Mouse (Mus musculus): ENCODE data around the gene Rbm6. TPM values are rescaled to one million over a fixed set of nuclear protein-coding genes. Genes with fewer than 3 reads are reported as not detected.

Rbm6 gene
- 10 to 100 TPM; 34.6 to 38.3 TPM for total RNA-seq (2021)

GRCm38 (mm10) chr9:107873137-107873536 lies at the start of gene Rbm6:
Gene Rbm6, minus strand, starts transcription at chr9:107873237.
- DNase-seq, result no peak
- intact Hi-C loops (cut with DNase I), result no loop called here

GRCm38 (mm10) chr9:107919441-107919840 lies 46.4 kb upstream of the Rbm6 start:
- intact Hi-C loops (cut with DNase I), result no loop called here
- DNase-seq, result no peak

DNA sequence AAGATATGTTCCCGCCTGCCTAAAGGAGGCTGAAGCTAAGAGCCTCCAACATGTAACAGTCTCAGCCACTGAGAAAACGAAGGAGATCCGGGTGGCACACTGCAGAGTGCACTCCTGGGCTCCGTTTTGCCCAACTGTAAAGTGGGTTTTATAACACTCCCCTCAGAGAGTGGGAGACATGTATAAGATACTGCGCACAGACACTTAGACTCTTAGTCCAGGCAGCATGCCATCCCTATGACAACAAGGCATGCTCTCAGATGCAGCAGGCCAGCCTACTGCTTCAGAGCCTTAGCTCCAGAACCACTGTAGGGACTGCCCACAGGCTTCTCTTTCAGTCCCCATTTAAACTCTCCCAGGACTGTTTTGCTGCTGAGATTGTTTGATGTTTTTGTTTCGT lies 45.8 kb upstream of the Rbm6 start:
- intact Hi-C loops (cut with DNase I), result no loop called here
- no peak for DNase-seq

- intact Hi-C loops (cut with DNase I), result no loop called here
- DNase-seq, result no peak
Observed at GRCm38 (mm10) chr9:107917895-107918608, 45.0 kb upstream of the Rbm6 start.

GRCm38 (mm10) chr9:107914764-107915420 lies 41.9 kb upstream of the Rbm6 start:
- intact Hi-C loops (cut with DNase I), result no loop called here

DNA sequence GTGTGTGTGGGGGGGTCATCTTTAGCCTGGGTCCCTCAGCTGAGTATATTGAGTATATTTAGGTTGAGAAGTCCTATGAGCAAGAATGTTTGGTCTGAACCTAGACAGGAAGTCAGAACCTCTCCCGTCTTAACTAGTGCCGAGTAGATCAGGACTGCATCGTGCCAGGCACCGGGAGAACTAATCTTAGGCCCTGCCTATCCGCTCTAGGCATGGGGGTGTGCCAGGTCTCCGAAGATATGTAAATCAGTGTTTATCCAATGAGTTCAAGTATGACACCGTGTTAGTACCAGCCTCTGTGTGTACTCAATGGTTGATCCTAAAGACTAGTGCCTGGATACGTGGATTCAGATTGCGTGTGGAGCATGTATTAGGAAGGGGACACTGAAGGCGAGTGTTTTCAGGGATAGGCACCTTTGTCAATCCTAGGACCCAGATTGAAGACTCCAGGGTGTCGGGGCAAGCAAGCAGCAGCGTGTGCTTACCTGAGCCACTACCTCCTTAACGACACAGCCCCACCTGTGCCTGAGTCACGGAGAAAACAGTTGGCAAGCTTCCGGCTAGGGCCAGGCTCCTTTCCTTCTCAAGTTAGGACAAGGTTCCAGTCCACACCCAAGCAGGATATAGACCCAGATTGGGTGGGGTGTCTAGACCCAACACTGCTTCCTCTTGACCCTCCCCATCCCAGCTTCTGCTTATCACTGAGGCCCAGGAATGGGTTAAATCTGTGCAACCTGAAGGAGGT lies 37.2 kb upstream of the Rbm6 start:
- no peak for DNase-seq
- intact Hi-C loops (cut with DNase I), result no loop called here

More at GRCm38 (mm10) chr9:107914764-107915420, 41.9 kb upstream of the Rbm6 start:
- DNase-seq, result no peak

DNA sequence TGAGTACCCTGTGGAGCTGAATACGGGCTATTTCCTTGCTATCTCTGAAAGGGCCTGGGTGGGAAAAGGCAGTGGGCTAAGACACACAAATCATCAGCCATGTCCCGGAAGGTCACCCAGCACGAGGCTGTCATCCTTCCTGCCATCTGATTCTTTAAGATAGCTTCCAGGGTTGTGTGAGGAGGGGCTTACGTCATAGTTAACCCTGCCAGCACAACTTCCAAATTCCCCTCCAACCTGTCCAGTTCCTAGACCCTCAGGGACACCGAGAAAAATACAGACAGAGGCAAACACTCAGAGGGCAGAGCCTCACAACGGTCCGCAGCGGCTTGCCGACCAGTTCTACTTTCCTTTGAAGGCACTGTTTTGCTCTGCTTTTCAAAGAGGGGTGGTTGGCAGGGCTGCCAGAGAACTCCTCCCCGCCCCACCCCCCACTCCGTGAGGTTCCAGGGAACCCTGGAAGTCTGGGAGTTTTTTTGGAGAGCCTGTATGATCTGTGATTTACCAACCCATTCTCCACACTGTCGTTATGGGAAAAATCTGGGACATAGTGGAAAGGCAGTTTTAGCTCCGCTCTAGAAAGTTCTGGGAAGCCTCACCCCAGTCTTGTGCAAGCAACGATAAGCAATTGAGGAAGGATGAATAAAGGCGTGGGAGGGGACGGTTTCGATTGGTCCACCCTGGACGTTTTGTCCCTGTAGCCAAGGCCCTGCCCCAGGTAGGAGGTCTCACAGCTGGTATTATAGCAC lies 35.5 kb upstream of the Rbm6 start:
- peak; percentile 53 to 56 for DNase-seq
- intact Hi-C loops (cut with DNase I), result no loop called here

GRCm38 (mm10) chr9:107907801-107908120 lies 34.7 kb upstream of the Rbm6 start:
- intact Hi-C loops (cut with DNase I), result no loop called here

GRCm38 (mm10) chr9:107906967-107907800 lies 34.1 kb upstream of the Rbm6 start:
- DNase-seq, result peak in 1 of 2 experiments; percentile 44

More at GRCm38 (mm10) chr9:107907801-107908120, 34.7 kb upstream of the Rbm6 start:
- no peak for DNase-seq

GRCm38 (mm10) chr9:107906252-107906966 lies 33.4 kb upstream of the Rbm6 start, which contains the start of gene Mst1r:
Gene Mst1r, plus strand, starts transcription at chr9:107906873.
- DNase-seq, result peak; percentile 85 to 86
- intact Hi-C loops (cut with DNase I), result no loop called here

More at GRCm38 (mm10) chr9:107906967-107907800, 34.1 kb upstream of the Rbm6 start:
- intact Hi-C loops (cut with DNase I), result no loop called here

GRCm38 (mm10) chr9:107904726-107905125 lies 31.7 kb upstream of the Rbm6 start:
- intact Hi-C loops (cut with DNase I), result loop anchor here (1.0 to 2.0 kb wide), 3 partner anchors 58 to 164 kb away; partner anchors contain the start of gene Amigo3
- DNase-seq, result peak; percentile 92 to 96

DNA sequence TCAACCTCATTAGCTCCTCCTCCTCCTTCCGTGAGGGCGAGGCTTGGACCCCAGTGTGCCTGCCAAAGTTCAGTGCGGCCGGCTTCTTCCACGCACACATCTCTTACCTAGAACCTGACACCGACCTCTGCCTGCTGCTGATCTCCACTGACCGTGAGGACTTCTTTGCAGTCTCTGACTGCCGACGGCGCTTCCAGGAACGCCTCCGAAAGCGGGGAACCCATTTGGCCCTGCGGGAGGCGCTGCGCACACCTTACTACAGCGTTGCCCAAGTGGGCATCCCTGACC lies 28.5 kb upstream of the Rbm6 start:
- intact Hi-C loops (cut with DNase I), result no loop called here
- DNase-seq, result no peak

DNA sequence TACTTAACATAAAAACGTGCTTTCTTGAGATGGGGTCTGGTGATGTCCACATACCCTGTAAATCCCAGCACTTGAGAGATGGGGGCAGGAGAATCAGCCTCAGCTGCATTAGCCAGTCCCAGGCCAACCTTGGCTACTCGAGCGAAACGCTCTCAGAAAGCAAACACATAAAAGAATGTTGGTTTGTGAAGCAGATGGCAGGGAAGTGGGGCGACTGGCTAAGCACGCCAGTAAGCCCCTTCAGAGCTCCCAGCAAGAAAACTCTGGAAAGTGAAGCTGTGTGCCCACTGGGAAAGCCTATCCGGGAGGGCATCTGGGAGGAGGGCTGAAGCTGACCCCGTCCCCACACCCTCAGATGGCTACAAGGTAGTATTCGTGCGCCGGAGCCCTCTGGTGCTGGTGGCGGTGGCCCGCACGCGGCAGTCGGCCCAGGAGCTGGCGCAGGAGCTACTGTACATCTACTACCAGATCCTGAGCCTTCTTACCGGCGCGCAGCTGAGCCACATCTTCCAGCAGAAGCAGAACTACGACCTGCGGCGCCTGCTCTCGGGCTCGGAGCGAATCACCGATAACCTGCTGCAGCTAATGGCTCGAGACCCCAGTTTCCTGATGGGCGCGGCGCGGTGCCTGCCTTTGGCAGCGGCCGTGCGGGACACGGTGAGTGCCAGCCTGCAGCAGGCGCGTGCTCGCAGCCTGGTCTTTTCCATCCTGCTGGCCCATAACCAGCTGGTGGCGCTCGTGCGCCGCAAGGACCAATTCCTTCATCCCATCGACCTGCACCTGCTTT lies 28.0 kb upstream of the Rbm6 start:
- peak; percentile 30 to 59 for DNase-seq

DNA sequence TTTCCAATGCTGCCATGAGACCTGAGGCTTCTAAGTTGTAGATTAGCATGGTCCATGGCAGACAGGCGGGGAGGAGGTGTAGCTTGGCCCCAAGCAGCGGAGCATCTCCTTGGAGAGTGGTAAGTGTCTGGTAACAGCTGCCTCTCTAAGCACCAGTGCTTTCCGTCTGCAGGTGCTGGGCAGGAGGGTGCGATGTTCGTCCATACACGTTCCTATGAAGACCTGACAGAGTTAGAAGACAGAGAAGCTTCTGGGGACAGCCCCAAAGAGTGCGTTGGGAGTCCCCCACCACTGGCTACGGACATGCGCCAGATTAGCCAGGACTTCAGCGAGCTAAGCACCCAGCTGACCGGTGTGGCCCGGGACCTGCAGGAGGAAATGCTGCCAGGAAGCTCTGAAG lies 26.8 kb upstream of the Rbm6 start:
- intact Hi-C loops (cut with DNase I), result no loop called here
- no peak for DNase-seq

More for the DNA sequence above, 28.0 kb upstream of the Rbm6 start:
- intact Hi-C loops (cut with DNase I), result no loop called here

- DNase-seq, result no peak
- intact Hi-C loops (cut with DNase I), result no loop called here
Observed at GRCm38 (mm10) chr9:107898563-107898962, 25.5 kb upstream of the Rbm6 start.

DNA sequence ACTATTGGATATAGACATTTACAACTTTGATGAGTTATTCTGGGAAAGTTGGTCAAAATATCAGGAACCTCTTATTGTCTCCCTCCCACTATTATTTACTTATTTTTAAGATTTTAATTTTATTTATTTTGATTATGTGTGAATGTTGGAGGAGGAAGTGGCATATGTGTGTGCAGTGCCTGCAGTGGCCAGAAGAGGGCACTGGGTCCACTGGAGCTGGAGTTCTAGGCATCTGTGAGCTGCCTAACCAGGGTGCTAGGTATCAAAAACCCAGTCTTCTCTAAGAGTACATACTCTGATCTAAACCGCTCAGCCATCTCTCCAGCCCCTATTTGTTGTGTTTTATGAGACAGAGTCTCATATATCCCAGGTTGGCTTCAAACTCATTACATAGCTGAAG lies 18.0 kb upstream of the Rbm6 start:
- intact Hi-C loops (cut with DNase I), result no loop called here

DNA sequence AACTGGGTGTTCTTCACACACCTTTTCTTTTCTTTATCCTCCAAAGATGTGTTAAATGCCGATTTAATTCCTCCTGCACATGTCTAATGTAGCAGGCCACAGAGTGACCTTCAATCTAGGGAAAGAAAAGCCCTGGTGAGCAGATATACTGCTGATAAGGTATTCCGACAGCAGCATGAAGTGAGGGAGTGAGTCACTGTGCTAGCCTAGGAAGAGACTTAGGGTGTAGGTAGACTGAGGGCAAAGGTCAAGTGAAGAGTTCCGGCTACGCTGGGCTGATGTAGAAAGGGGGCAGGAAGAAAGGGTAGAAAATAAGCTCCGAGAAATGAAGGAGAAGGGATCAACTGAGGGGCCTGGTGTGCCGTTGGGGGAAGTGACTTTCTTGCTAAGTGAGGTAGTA lies 17.2 kb upstream of the Rbm6 start:
- DNase-seq, result no peak
- intact Hi-C loops (cut with DNase I), result no loop called here

More for the DNA sequence above, 18.0 kb upstream of the Rbm6 start:
- DNase-seq, result no peak

DNA sequence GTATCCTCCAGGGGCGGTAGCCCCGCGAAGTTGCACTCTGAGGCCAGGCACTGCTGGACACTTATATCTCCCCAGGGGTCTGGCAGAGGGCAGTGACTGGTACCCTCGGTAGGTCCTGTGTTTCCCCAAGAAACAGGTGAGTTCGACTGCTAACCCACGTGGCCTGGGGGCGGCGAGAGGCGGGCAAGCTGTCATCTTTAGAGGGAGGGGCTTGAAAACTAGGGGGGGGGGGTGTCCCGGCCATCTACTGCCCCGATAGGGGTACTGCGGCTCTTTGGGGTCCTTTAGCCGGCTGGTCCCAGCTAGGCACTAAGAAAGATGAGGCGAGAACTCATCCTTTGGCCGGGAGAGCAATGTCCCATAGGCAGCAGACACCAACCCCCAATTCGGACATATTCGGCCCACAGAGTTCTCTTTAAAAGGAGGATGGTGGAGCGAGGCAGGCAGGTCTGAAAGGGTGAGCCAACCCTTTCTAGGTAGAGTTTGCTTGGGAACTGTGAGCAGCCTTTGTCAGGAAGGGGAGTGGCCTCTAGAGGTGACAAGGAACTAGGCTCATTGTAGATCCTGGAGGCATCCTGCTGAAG lies 15.3 kb upstream of the Rbm6 start:
- DNase-seq, result peak; percentile 29 to 44
- intact Hi-C loops (cut with DNase I), result no loop called here
